Mouse (Mus musculus): ENCODE data around the gene Cdh15.

Cdh15 gene

GRCm38 (mm10) chr8:122893451-122893850 lies 45.7 kb downstream of the Cdh15 start:
- DNase-seq (ENCODE audit: low spot score): no peak

GRCm38 (mm10) chr8:122896317-122896716 lies 48.6 kb downstream of the Cdh15 start:
- DNase-seq (ENCODE audit: low spot score): no peak

GRCm38 (mm10) chr8:122897200-122897599 lies 49.4 kb downstream of the Cdh15 start:
- DNase-seq (ENCODE audit: low spot score): no peak

GRCm38 (mm10) chr8:122898018-122898417 lies 50.3 kb downstream of the Cdh15 start:
- DNase-seq (ENCODE audit: low spot score): no peak

- DNase-seq (ENCODE audit: low spot score): no peak
Observed at GRCm38 (mm10) chr8:122898473-122898872, 50.7 kb downstream of the Cdh15 start.

GRCm38 (mm10) chr8:122899085-122899484 lies 51.3 kb downstream of the Cdh15 start:
- DNase-seq (ENCODE audit: low spot score): no peak

GRCm38 (mm10) chr8:122901476-122901875 lies 53.7 kb downstream of the Cdh15 start:
- DNase-seq (ENCODE audit: low spot score): no peak

- no peak for DNase-seq (ENCODE audit: low spot score)
Observed at GRCm38 (mm10) chr8:122901892-122902515, 54.2 kb downstream of the Cdh15 start.

GRCm38 (mm10) chr8:122902581-122902980 lies 54.8 kb downstream of the Cdh15 start:
- no peak for DNase-seq (ENCODE audit: low spot score)

GRCm38 (mm10) chr8:122903002-122903401 lies 55.2 kb downstream of the Cdh15 start:
- no peak for DNase-seq (ENCODE audit: low spot score)

- DNase-seq (ENCODE audit: low spot score): no peak
Observed at GRCm38 (mm10) chr8:122904496-122904895, 56.7 kb downstream of the Cdh15 start.

GRCm38 (mm10) chr8:122905346-122905745 lies 57.6 kb downstream of the Cdh15 start:
- peak; percentile 27 for DNase-seq (ENCODE audit: low spot score)

GRCm38 (mm10) chr8:122906463-122907021 lies 58.8 kb downstream of the Cdh15 start:
- DNase-seq (ENCODE audit: low spot score): peak; percentile 91

- no peak for DNase-seq (ENCODE audit: low spot score)
Observed at GRCm38 (mm10) chr8:122912150-122912549, 64.4 kb downstream of the Cdh15 start.

- DNase-seq (ENCODE audit: low spot score): no peak
Observed at GRCm38 (mm10) chr8:122912871-122913270, 65.1 kb downstream of the Cdh15 start.

- no peak for DNase-seq (ENCODE audit: low spot score)
Observed at GRCm38 (mm10) chr8:122916766-122917165, 69.0 kb downstream of the Cdh15 start.
